In genomic region chr13:78697814-78698519, GRCm38 (mm10) we compare ENCODE assay signal across 11 mouse cellular contexts.
DNase-seq lines count a peak whose midpoint lies in the region; ATAC-seq lines count a peak whose summit lies in the region.
"Had no signal": no experiment of that assay in that cellular context is flagged by ENCODE, and none has a peak within 500 bp of the region (broad histone marks: within the 10 kb centered on the region; RNA-seq: fewer than 3 reads in every experiment).

No protein-coding gene starts in this region.

- peak; percentile 67 for ATAC-seq in kidney, embryonic 15.5 days (replicated peaks; ENCODE audit: low FRiP score)

- H3K36me3 ChIP-seq in kidney, embryonic 15.5 days = no peaks in the 10 kb centered on the region
- no peaks in the 10 kb centered on the region for H3K36me3 ChIP-seq in embryonic facial prominence, embryonic 10.5 days (replicated peaks)
- H3K36me3 ChIP-seq: limb, embryonic 12.5 days had no signal

- H3K27me3 ChIP-seq in kidney, embryonic 15.5 days = no peaks in the 10 kb centered on the region
- no peaks in the 10 kb centered on the region for H3K27me3 ChIP-seq in embryonic facial prominence, embryonic 10.5 days (replicated peaks; ENCODE audit: low read depth, poor library complexity, severe bottlenecking)
- H3K27me3 ChIP-seq: limb, embryonic 12.5 days had no signal

- H3K27ac ChIP-seq in kidney, embryonic 15.5 days = no peak overlapping the region
- H3K27ac ChIP-seq in embryonic facial prominence, embryonic 10.5 days (replicated peaks) = no peak overlapping the region
- H3K27ac ChIP-seq: limb, embryonic 12.5 days had no signal

- H3K9ac ChIP-seq in kidney, embryonic 15.5 days = no peak overlapping the region
- H3K9ac ChIP-seq: limb, embryonic 12.5 days had no signal

- H3K9me3 ChIP-seq in kidney, embryonic 15.5 days (replicated peaks) = no peaks in the 10 kb centered on the region
- no peaks in the 10 kb centered on the region for H3K9me3 ChIP-seq in embryonic facial prominence, embryonic 10.5 days
- H3K9me3 ChIP-seq: limb, embryonic 12.5 days had no signal

- no peak overlapping the region for H3K4me3 ChIP-seq in kidney, embryonic 15.5 days (replicated peaks)
- H3K4me3 ChIP-seq in embryonic facial prominence, embryonic 10.5 days = no peak overlapping the region
- H3K4me3 ChIP-seq: limb, embryonic 12.5 days had no signal

- H3K4me2 ChIP-seq in kidney, embryonic 15.5 days = no peak overlapping the region
- H3K4me2 ChIP-seq: limb, embryonic 12.5 days had no signal

- 35% methylated on average over 3 of the region's 3 CpGs for WGBS in kidney, embryonic 15.5 days
- WGBS in embryonic facial prominence, embryonic 10.5 days = 48% methylated on average over 3 of the region's 3 CpGs

- 0 out of 2 replicates have a peak, but pooled peaks cover 4% of the 10 kb centered on the region for H3K4me1 ChIP-seq in kidney, embryonic 15.5 days
- peaks cover 7% of the 10 kb centered on the region for H3K4me1 ChIP-seq in embryonic facial prominence, embryonic 10.5 days
- H3K4me1 ChIP-seq: limb, embryonic 12.5 days had no signal

- no peak for DNase-seq in kidney, adult 11 months
- peak; percentile 52 for DNase-seq in Muller cell, postnatal 12 days (ENCODE audit: inconsistent ontology term)
- DNase-seq in embryonic facial prominence, embryonic 10.5 days (ENCODE audit: low spot score) = peak; percentile 13
- peak; percentile 5 to 15 for DNase-seq in kidney, postnatal 4 days
- no peak for DNase-seq in thymus, postnatal 36 days
- DNase-seq in cerebellum, postnatal 36 days = no peak
- DNase-seq in spleen, postnatal 14 days (ENCODE audit: low spot score in 2 of 2) = no peak
- DNase-seq: cerebellum, adult 9-11 months; thymus, postnatal 25 days had no signal

Comparison
In these comparisons a context has a peak if more than half of its experiments do, and no peak if none do; other contexts are left out.
1. DNase-seq: peak in Muller cell, postnatal 12 days (single experiment), embryonic facial prominence, embryonic 10.5 days (single experiment) and kidney, postnatal 4 days (2 of 2); none in kidney, adult 11 months (single experiment), thymus, postnatal 36 days (0 of 2), cerebellum, postnatal 36 days (0 of 2) and spleen, postnatal 14 days (0 of 2).